Mouse (Mus musculus) lung, adult 2 months (tissue): ENCODE results near the gene Bptf. TPM values are rescaled to one million over a fixed set of nuclear protein-coding genes. Genes with fewer than 3 reads are reported as not detected.
"Not testable (repeated sequence)": the region's sequence is repeated elsewhere in the genome, so short reads cannot be mapped to it uniquely, and the experiment has no call there.

Experiments
- DNase-seq: peaks from one replicate; pipeline ENCODE4 v3.0.0; 2022
- H3K4me1 ChIP-seq: fragments of 200-500 bp; 2 replicates; pipeline ENCODE4 v1.6.1; 2011; ENCODE audit warnings: low read length; ENCODE audit not compliant: control insufficient read depth, insufficient read depth
- H3K4me3 ChIP-seq: fragments of 200-500 bp; replicated peaks from 2 replicates; pipeline ENCODE3; 2011; ENCODE audit warnings: low read depth, mild to moderate bottlenecking, control low read depth, low read length; ENCODE audit errors: extremely low read depth
- CTCF ChIP-seq: fragments of 200-500 bp; IDR thresholded peaks from 2 replicates; pipeline ENCODE4 v1.5.1; 2011; ENCODE audit warnings: mild to moderate bottlenecking, low read length, control low read depth; ENCODE audit not compliant: insufficient read depth
- POLR2A ChIP-seq: fragments of 200-500 bp; IDR thresholded peaks from 2 replicates; pipeline ENCODE4 v1.6.1; 2011; ENCODE audit warnings: low read depth, mild to moderate bottlenecking, control low read depth, low read length, borderline replicate concordance; ENCODE audit errors: extremely low read depth
- WGBS: fragments of 180-500 bp; shearing (Covaris S2); methylation state at CpG from one replicate; pipeline ENCODE4 v1.1.7; 2018; 5-methylcytosine and 5-hydroxymethylcytosine counted together
- polyA plus RNA-seq: library from polyadenylated mRNA; depleted of rRNA; stranded (reverse); fragments of >200 nt; gene quantifications from 2 replicates; pipeline ENCODE4 v1.2.3, GENCODE M21; 2012

The Bptf gene
- polyA plus RNA-seq, 1 experiment = 27.3 TPM

GRCm38 (mm10) chr11:107140756-107141155, 8.8 kb upstream of the Bptf start:
- H3K4me3 ChIP-seq = no peak overlapping the region
- WGBS = 29% methylated on average over 6 of the region's 6 CpGs
- TF ChIP-seq CTCF (no peak), POLR2A (no peak)
- no peaks in the 10 kb centered on the region for H3K4me1 ChIP-seq
- DNase-seq = no peak

GRCm38 (mm10) chr11:107138633-107139032, 6.7 kb upstream of the Bptf start:
- DNase-seq = no peak
- TF ChIP-seq POLR2A (no peak), CTCF (no peak)
- H3K4me1 ChIP-seq = no peaks in the 10 kb centered on the region
- no peak overlapping the region for H3K4me3 ChIP-seq
- WGBS = 69% methylated on average over 3 of the region's 3 CpGs

GRCm38 (mm10) chr11:107137593-107137992, 5.7 kb upstream of the Bptf start:
- no peak for DNase-seq
- TF ChIP-seq CTCF = no peak
- TF ChIP-seq POLR2A = no peak
- Histone ChIP-seq H3K4me3 (no peak overlapping the region), H3K4me1 (no peaks in the 10 kb centered on the region)
- 74% methylated on average over 6 of the region's 6 CpGs for WGBS

- 91% methylated on average over 10 of the region's 10 CpGs for WGBS
- not testable (repeated sequence) for DNase-seq, H3K4me1 ChIP-seq, H3K4me3 ChIP-seq
Observed at GRCm38 (mm10) chr11:107136458-107136857, 4.5 kb upstream of the Bptf start.

- H3K4me1 ChIP-seq = no peaks in the 10 kb centered on the region
- DNase-seq = no peak
- no peak overlapping the region for H3K4me3 ChIP-seq
- TF ChIP-seq CTCF = no peak
- no peak for TF ChIP-seq POLR2A
- WGBS = 50% methylated on average over 3 of the region's 3 CpGs
Observed at GRCm38 (mm10) chr11:107135741-107136140, 3.8 kb upstream of the Bptf start.

- Histone ChIP-seq H3K4me3 (peak overlapping the region; percentile 89), H3K4me1 (peaks cover 4% of the 10 kb centered on the region; the same call in 1 of the 2 replicates)
- DNase-seq = no peak
- 3% methylated on average over 16 of the region's 16 CpGs for WGBS
- TF ChIP-seq POLR2A (no peak), CTCF (no peak)
Observed at GRCm38 (mm10) chr11:107132426-107132825, 499 bp upstream of the Bptf start.

GRCm38 (mm10) chr11:107130879-107131748, 813 bp downstream of the Bptf start:
- Histone ChIP-seq H3K4me1 (peaks cover 6% of the 10 kb centered on the region; the same call in 1 of the 2 replicates), H3K4me3 (peak overlapping the region; percentile 89)
- WGBS = under 1% methylated on average over 56 of the region's 65 CpGs
- TF ChIP-seq CTCF = 0 out of 2 replicates have a peak, but pooled peaks have one; percentile 0
- TF ChIP-seq POLR2A = peak; percentile 80; the same call in 1 of the 2 replicates
- peak; percentile 75 for DNase-seq

GRCm38 (mm10) chr11:107130221-107130788, 1.6 kb downstream of the Bptf start:
- no peak for DNase-seq

GRCm38 (mm10) chr11:107129641-107130040, 2.3 kb downstream of the Bptf start:
- Histone ChIP-seq H3K4me1 (peaks cover 7% of the 10 kb centered on the region; the same call in 1 of the 2 replicates), H3K4me3 (no peak overlapping the region)
- DNase-seq = no peak
- TF ChIP-seq CTCF (no peak), POLR2A (no peak)
- 11% methylated on average over 2 of the region's 2 CpGs for WGBS

More at GRCm38 (mm10) chr11:107130221-107130788, 1.6 kb downstream of the Bptf start:
- TF ChIP-seq POLR2A (no peak), CTCF (no peak)
- peaks cover 6% of the 10 kb centered on the region; the same call in 1 of the 2 replicates for H3K4me1 ChIP-seq
- peak overlapping the region; percentile 55 for H3K4me3 ChIP-seq
- WGBS = 2% methylated on average over 18 of the region's 18 CpGs

- H3K4me3 ChIP-seq = not testable (repeated sequence)
- WGBS = 60% methylated on average over 2 of the region's 2 CpGs
Observed at GRCm38 (mm10) chr11:107126716-107127115, 5.2 kb downstream of the Bptf start.

More at GRCm38 (mm10) chr11:107126716-107127115, 5.2 kb downstream of the Bptf start:
- DNase-seq = not testable (repeated sequence)
- peaks cover 15% of the 10 kb centered on the region; the same call in 1 of the 2 replicates for H3K4me1 ChIP-seq
